Mouse (Mus musculus): Measurements from ENCODE around the gene Chit1.

- TF ChIP-seq POLR2A (IDR thresholded peaks at IDR 0.05; ENCODE audit: low read depth, low read length) (no peak), CTCF (conservative IDR thresholded peaks at IDR 0.05; ENCODE audit: insufficient read depth, insufficient read length, low read depth, low read length) (no peak)
Observed at GRCm38 (mm10) chr1:134067143-134067619, 43.9 kb upstream of the Chit1 start.

Data from kidney, adult 2 months (tissue).